In the genomic region with DNA sequence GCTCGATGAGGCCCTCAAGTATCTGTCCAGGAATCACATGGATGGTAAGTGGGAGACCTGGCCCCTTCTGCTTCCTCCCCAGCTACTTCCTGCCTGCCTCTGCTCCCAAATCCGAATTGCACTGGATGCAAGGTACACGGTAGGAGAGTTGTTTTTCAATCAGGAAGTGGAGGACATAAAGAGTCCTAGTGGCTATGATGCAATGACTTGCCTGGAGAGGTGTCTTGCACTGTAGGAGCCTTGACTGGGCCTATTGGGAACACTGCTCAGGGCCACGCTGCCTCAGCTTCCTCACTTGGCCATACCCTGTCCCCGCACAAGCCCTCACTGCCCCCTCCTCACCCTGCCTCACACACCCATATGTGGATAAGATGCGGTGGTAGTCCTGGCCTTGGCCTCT, we compare ENCODE assay signal across 20 mouse cellular contexts. TPM values are rescaled to one million over a fixed set of nuclear protein-coding genes. Genes with fewer than 3 reads are reported as not detected.
DNase-seq lines count a peak whose midpoint lies in the region; ATAC-seq lines count a peak whose summit lies in the region.
"Had no signal": no experiment of that assay in that cellular context is flagged by ENCODE, and none has a peak within 500 bp of the region (broad histone marks: within the 10 kb centered on the region; RNA-seq: fewer than 3 reads in every experiment).

No protein-coding gene starts in this region.

- WGBS in liver, embryonic 12.5 days (ENCODE audit: insufficient replicate concordance): 58% methylated on average over 6 of the region's 6 CpGs
- 75% methylated on average over 6 of the region's 6 CpGs for WGBS in liver, embryonic 11.5 days

- H3K4me3 ChIP-seq in liver, embryonic 12.5 days: no peak overlapping the region
- H3K4me3 ChIP-seq in liver, embryonic 11.5 days (ENCODE audit: low read depth, low read length): no peak overlapping the region
- H3K4me3 ChIP-seq: embryonic facial prominence, embryonic 12.5 days; forebrain, embryonic 15.5 days; hindbrain, embryonic 12.5 days had no signal

- H3K27ac ChIP-seq in liver, embryonic 12.5 days: no peak overlapping the region
- no peak overlapping the region for H3K27ac ChIP-seq in liver, embryonic 11.5 days (ENCODE audit: low read depth, low read length)
- H3K27ac ChIP-seq: embryonic facial prominence, embryonic 12.5 days; forebrain, embryonic 15.5 days; hindbrain, embryonic 12.5 days had no signal

- H3K4me2 ChIP-seq in liver, embryonic 12.5 days: no peak overlapping the region
- H3K4me2 ChIP-seq in liver, embryonic 11.5 days: no peak overlapping the region
- H3K4me2 ChIP-seq: embryonic facial prominence, embryonic 12.5 days; forebrain, embryonic 15.5 days; hindbrain, embryonic 12.5 days had no signal

- H3K36me3 ChIP-seq in liver, embryonic 12.5 days: no peaks in the 10 kb centered on the region
- no peaks in the 10 kb centered on the region for H3K36me3 ChIP-seq in liver, embryonic 11.5 days (ENCODE audit: control insufficient read depth, insufficient read depth, low read length)
- H3K36me3 ChIP-seq: embryonic facial prominence, embryonic 12.5 days; forebrain, embryonic 15.5 days; hindbrain, embryonic 12.5 days had no signal

- H3K9ac ChIP-seq in liver, embryonic 12.5 days: no peak overlapping the region
- no peak overlapping the region for H3K9ac ChIP-seq in liver, embryonic 11.5 days (ENCODE audit: low read depth, low read length)
- H3K9ac ChIP-seq: embryonic facial prominence, embryonic 12.5 days; forebrain, embryonic 15.5 days; hindbrain, embryonic 12.5 days had no signal

- H3K27me3 ChIP-seq in liver, embryonic 12.5 days (replicated peaks): no peaks in the 10 kb centered on the region
- H3K27me3 ChIP-seq in liver, embryonic 11.5 days (replicated peaks; ENCODE audit: control insufficient read depth, insufficient read depth, low read length): no peaks in the 10 kb centered on the region
- H3K27me3 ChIP-seq: CH12.LX; embryonic facial prominence, embryonic 12.5 days; forebrain, embryonic 15.5 days; hindbrain, embryonic 12.5 days; Patski had no signal

- no peaks in the 10 kb centered on the region for H3K9me3 ChIP-seq in liver, embryonic 12.5 days (replicated peaks)
- no peaks in the 10 kb centered on the region for H3K9me3 ChIP-seq in liver, embryonic 11.5 days (ENCODE audit: control insufficient read depth, low read length)
- H3K9me3 ChIP-seq: embryonic facial prominence, embryonic 12.5 days; forebrain, embryonic 15.5 days; hindbrain, embryonic 12.5 days had no signal

- peak; percentile 10; the same call in 1 of the 2 replicates for ATAC-seq in liver, embryonic 12.5 days
- ATAC-seq in liver, embryonic 11.5 days (replicated peaks; ENCODE audit: low FRiP score): no peak
- peak; percentile 20; the same call in 1 of the 2 replicates for ATAC-seq in megakaryocyte, adult 5-6 weeks (ENCODE audit: poor library complexity, severe bottlenecking)
- ATAC-seq: activated CD4-positive, CD25-positive, alpha-beta regulatory T cell, adult 4 months; forebrain, embryonic 15.5 days; Patski had no signal

- peaks cover 28% of the 10 kb centered on the region for H3K4me1 ChIP-seq in liver, embryonic 12.5 days
- H3K4me1 ChIP-seq in liver, embryonic 11.5 days (replicated peaks; ENCODE audit: control insufficient read depth, insufficient read depth, low read length): peaks cover 17% of the 10 kb centered on the region
- H3K4me1 ChIP-seq: embryonic facial prominence, embryonic 12.5 days; forebrain, embryonic 15.5 days had no signal

- DNase-seq in liver, embryonic 11.5 days (ENCODE audit: low spot score): no peak
- DNase-seq in lung, postnatal 36 days: peak; percentile 44
- no peak for DNase-seq in lung, postnatal 10 days
- DNase-seq in thymus, postnatal 25 days: no peak
- DNase-seq in urinary bladder, postnatal 36 days (ENCODE audit: low spot score in 2 of 2): no peak
- DNase-seq: adrenal gland, postnatal 14 days; cerebellum, adult 11-12 months; cerebellum, adult 9-10 months; cerebellum, postnatal 25 days; gastrocnemius, postnatal 14 days; heart, postnatal 10 days; heart, postnatal 4 days had no signal

RNA-seq across cellular contexts. Expression of a gene that starts 9.9 kb away (rescaled TPM):
- polyA plus RNA-seq in liver, embryonic 12.5 days (2016; fragmentation: Nextera tagmentation; extraction: Ambion mirVana): 12.7 and 15.0 TPM in 2 replicates
- 17.6 and 18.8 TPM in 2 replicates for polyA plus RNA-seq in liver, embryonic 11.5 days (2014; fragmentation: Nextera tagmentation; extraction: Ambion mirVana)
- total RNA-seq in megakaryocyte, adult 5-6 weeks (2015): 15.8 and 16.4 TPM in 2 replicates
- total RNA-seq in megakaryocyte, adult 5-6 weeks (2017): 9.8 and 10.4 TPM in 2 replicates
- polyA plus RNA-seq: Patski had no signal

RNA-seq across cellular contexts. Expression of a gene that starts 28.1 kb away (rescaled TPM):
- polyA plus RNA-seq in liver, embryonic 12.5 days (2016; fragmentation: Nextera tagmentation; extraction: Ambion mirVana): 17.5 and 18.9 TPM in 2 replicates
- 23.5 and 25.9 TPM in 2 replicates for polyA plus RNA-seq in liver, embryonic 11.5 days (2014; fragmentation: Nextera tagmentation; extraction: Ambion mirVana)
- 83.5 and 92.8 TPM in 2 replicates for total RNA-seq in megakaryocyte, adult 5-6 weeks (2015)
- total RNA-seq in megakaryocyte, adult 5-6 weeks (2017): 79.8 and 123 TPM in 2 replicates

RNA-seq across cellular contexts. Expression of a gene that starts 29.8 kb away (rescaled TPM):
- polyA plus RNA-seq in liver, embryonic 12.5 days (2016; fragmentation: Nextera tagmentation; extraction: Ambion mirVana): 1.8 and 1.9 TPM in 2 replicates
- polyA plus RNA-seq in liver, embryonic 11.5 days (2014; fragmentation: Nextera tagmentation; extraction: Ambion mirVana): 2.6 and 3.0 TPM in 2 replicates
- 0.23 and 0.51 TPM in 2 replicates for total RNA-seq in megakaryocyte, adult 5-6 weeks (2015)
- total RNA-seq in megakaryocyte, adult 5-6 weeks (2017): 0.94 and 1.2 TPM in 2 replicates

RNA-seq across cellular contexts. Expression of a gene that starts 58.5 kb away (rescaled TPM):
- polyA plus RNA-seq in liver, embryonic 12.5 days (2016; fragmentation: Nextera tagmentation; extraction: Ambion mirVana): 7.5 and 7.9 TPM in 2 replicates
- polyA plus RNA-seq in liver, embryonic 11.5 days (2014; fragmentation: Nextera tagmentation; extraction: Ambion mirVana): 11.1 and 11.8 TPM in 2 replicates
- 8.1 and 8.9 TPM in 2 replicates for total RNA-seq in megakaryocyte, adult 5-6 weeks (2015)
- total RNA-seq in megakaryocyte, adult 5-6 weeks (2017): 11.4 and 12.3 TPM in 2 replicates
